Mouse (Mus musculus) gastrocnemius, postnatal 25 days (tissue): ENCODE measurements around the gene Vps50. TPM values are rescaled to one million over a fixed set of nuclear protein-coding genes. Genes with fewer than 3 reads are reported as not detected.

Experiments used
- total RNA-seq, 2 experiments: library from RNA; stranded (reverse); gene quantifications; 1 replicate in 1 of 2; 2 replicates in 1 of 2; pipeline ENCODE4 v1.2.3; 2021

The Vps50 gene
- total RNA-seq, 2 experiments from 2014 or later, result 17.4 to 17.6 TPM

Other genes with a start within 250 kb of the Vps50 start
- gene Samd9l, start 98.8 kb upstream of the Vps50 start, total RNA-seq, result 1 to 10 TPM; 3.4 to 3.7 TPM
- not detected for gene Hepacam2, start 84 bp upstream of the Vps50 start, total RNA-seq